Mouse (Mus musculus) urinary bladder, postnatal 14 days (tissue): ENCODE measurements around the gene Tmem41b.
"Not testable (repeated sequence)": the region's sequence is repeated elsewhere in the genome, so short reads cannot be mapped to it uniquely, and the experiment has no call there.

Experiments
- DNase-seq: peaks from one replicate; pipeline ENCODE4 v3.0.0; 2021; ENCODE audit warnings: low spot score

Tmem41b gene

DNA sequence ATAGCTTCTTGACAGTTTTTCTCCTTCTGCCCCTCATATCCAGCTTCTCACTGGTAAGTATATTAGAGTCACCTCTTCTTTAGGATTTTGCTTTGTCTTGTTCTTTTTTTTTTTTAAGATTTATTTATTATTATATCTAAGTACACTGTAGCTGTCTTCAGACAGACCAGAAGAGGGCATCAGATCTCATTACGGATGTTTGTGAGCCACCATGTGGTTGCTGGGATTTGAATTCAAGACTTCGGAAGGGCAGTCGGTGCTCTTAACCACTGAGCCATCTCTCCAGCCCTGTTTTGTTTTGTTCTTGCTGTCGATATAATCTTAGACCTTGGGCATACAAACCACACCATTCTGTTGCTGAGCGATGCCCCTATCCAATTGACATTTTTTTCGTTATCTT lies at the start of gene Tmem41b:
Tmem41b (minus strand) TSS at position 155 of the 400 bp plus-strand sequence.
- not testable (repeated sequence) for DNase-seq

GRCm38 (mm10) chr7:110030342-110030741 lies 43.6 kb upstream of the Tmem41b start:
- DNase-seq, result no peak

DNA sequence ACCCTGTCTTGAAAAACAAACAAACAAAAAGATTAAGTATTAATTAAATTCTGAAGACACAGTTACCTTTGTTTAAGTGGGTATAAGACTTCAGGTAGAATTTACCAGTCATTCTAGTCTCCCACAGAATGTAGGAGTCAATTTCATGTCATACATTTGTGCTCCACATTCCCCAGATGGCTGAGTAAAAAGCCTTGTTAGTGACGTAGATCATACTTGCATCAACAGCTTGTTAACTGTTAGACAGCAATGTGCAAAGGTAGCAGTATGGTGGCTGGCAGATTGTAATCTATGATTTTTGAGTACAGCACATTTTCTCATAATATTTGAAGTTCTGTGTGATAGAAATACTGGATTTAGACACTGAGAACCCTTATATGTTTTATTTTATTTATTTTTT lies 42.1 kb upstream of the Tmem41b start:
- no peak for DNase-seq

DNA sequence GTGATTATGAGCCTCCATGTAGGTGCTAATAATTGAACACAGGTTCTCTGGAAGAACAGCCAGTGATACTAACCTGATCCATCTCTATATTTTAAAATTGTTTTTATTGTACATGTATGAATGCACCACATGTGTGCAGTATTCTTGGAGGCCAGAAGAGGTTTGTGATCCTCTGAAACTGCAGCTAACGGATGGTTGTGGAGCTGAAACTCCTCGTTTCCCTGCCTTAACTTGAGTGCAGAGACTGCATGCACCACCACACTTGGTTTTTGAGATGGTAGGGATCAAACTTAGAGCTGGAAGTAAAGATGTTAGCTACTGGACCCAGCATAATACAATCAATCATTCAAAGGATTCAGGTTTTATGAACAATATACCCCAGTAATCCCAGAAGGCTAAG lies 39.9 kb upstream of the Tmem41b start:
- DNase-seq, result no peak

DNA sequence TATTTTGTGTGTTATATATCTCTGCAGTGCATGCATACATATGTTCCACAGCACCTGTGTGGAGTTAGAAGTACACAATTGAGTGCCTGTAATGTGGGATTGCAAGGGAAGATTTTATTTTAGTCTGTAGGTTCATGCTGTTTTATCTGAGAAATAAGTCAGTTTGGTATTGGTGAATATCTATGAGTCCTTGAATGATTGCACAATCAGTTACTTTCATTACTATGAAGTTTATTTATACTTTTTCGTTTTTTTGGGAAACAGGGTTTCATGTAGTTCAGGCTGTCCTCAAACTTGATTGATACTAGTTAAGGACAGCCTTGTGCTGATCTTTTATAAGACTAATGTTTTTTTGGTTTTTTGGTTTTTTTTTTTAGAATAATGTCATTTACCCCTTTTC lies 36.8 kb upstream of the Tmem41b start:
- no peak for DNase-seq

DNA sequence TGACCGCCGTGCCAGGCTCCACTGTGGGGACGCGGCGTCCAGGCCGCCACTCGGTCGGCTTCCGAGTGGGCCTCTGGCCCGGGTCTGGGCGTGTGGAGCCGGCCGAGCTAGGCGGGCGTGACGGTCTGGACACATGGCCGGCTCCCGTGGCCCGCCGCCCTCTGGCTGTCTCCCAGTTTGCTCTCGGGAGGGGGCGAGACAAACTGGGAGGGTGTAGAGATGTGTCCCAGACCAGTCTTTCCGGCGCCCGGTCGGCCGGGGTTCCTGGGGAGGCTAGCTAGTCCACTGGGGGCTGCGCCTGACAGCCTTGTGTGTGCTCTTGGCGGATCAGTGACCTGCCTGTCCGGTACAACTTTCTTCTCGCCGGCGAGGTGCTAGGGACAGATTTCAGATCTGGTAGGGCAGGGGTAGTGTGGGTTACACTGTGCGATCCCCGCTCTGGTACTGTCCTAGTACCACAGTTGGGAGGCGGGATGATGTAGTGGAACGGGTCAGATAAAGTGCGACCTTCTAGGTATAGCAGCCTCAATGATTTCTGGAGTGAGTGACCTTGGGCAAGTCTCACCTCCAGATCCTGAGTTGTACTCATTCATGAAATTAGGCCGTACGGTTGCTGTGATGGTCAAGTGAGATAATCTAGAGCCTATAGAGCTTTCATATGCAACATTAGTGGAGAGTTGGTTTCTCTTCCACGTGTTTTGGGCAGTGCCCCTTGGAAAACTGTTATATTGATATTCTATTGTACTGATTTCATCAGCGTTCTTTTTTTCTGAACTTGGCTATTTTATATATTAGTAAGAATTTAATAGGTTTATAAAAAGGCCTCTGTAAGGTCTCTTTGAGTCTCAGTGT lies 32.1 kb upstream of the Tmem41b start:
- DNase-seq, result peak; percentile 61

DNA sequence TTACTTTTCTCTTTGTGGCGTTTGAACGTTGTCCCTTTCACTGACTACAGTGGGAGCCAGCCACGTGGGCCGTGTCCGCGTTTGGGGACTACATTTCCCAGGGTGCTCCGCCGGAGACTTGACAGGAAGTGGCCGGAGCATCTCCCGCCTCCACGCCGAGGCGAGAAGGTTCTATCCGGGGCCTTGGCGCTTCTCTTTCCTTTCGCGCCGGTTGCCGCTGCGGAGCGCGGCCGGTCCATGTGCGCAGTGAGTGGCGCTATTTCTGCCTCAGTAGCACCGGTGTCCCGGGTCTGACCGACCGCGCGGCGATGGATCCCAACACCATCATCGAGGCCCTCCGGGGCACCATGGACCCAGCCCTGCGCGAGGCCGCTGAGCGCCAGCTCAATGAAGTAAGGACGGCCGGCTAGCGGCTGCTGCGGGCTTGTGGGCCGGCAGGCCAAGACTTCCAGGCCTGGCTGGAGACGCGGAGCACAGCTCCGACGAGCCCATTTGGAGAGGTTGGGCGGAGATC lies 31.4 kb upstream of the Tmem41b start, which contains the start of gene Ipo7:
Ipo7 (plus strand) TSS at position 158 of the 514 bp plus-strand sequence.
- DNase-seq, result peak; percentile 93

DNA sequence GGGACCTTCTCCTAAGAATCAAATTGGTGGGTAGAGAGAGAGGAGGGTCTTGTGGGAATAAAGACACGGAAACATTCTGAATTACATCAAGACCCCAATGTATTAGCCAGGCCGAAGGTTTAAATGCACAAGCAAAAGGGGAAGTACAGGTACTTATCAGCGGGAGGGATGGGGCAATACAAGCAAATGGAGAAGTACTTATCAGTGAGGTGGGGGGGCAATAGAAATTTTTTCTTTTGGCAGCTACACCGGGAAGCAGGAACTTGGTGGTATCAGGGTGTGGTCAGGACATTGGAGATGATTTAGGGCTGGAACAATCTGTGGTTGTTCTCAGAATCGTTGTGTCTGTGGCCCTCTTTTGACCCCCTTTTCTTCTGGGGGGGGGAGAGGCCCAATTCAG lies 27.5 kb upstream of the Tmem41b start:
- no peak for DNase-seq

- no peak for DNase-seq
Observed at GRCm38 (mm10) chr7:110011417-110011816, 24.7 kb upstream of the Tmem41b start.

DNA sequence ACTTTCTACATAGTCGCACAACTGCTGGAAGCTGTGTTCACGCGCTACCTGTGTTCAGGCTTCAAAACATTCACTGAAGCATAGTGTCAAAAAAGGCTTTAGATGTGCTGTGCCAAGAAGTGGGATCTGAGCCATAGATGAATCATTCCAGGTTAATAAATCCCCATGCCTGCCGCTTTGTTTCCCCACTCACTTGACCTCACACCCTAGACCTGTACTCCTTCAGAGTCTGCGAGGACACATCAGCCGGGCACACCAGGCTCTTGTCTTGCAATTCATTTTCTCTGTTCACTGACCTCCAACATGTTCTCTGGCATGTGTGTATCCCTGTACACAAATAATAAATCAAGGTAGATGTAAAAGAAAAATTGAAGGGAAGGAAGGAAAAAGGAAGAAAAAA lies 22.4 kb upstream of the Tmem41b start:
- DNase-seq, result no peak

DNA sequence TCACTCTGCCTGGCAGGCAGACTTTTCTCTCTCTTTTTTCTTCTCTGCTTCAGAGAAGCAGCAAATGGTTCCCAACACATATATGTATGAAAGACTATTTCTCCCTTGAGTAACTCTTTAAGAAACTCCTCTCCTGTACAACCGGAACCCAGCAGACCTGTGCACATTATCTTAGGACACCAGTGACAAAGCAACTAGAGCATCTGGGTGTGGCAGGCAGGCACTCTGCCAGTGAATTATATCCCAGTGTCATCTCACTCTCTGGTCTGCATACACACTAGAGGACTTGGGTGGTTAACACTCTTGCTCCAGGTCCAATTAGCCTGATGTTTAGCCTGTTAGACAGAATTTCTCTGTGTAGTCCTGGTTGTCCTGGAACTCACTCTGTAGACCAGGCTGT lies 21.8 kb upstream of the Tmem41b start:
- no peak for DNase-seq

GRCm38 (mm10) chr7:110006471-110007195 lies 19.9 kb upstream of the Tmem41b start:
- DNase-seq, result no peak

DNA sequence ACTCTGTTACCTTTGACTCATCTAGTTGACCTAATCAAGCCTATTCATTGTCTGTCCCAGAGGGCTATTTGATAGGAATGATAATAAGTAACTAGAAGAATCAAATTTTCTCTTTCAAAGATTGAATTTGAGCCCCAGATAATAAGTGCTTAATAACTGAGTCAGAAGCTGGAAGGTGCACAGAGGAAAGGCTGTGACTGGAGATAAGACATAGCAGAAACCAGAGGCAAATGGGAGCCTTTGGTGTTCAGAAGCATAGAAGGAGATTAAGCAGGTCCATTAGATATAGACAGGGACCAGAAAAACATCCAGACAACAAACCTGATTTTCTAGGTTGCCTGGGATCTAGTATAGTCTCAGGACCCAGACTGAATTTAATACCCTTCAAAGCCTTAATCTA lies 19.2 kb upstream of the Tmem41b start:
- no peak for DNase-seq

GRCm38 (mm10) chr7:110002968-110003367 lies 16.2 kb upstream of the Tmem41b start:
- peak; percentile 64 for DNase-seq

DNA sequence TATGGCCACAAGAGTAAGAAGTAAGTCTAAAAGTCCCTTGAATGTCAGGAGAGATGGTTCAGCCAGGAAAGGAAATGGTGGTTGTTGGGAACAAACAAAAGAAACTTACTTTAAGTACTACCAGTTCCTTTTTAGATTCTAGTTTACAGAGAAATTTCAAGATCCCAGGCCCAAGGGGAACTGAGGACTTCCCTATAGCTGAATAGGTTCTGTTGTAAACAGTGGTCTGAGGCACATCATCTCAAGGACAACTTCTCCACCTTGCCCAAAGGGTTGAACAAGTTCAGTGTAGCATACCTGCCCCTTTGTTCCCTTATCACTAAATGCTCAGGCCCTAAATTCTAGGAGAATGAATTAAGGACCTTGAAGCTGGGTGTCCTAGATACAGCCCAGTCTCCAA lies 15.4 kb upstream of the Tmem41b start:
- DNase-seq, result no peak

DNA sequence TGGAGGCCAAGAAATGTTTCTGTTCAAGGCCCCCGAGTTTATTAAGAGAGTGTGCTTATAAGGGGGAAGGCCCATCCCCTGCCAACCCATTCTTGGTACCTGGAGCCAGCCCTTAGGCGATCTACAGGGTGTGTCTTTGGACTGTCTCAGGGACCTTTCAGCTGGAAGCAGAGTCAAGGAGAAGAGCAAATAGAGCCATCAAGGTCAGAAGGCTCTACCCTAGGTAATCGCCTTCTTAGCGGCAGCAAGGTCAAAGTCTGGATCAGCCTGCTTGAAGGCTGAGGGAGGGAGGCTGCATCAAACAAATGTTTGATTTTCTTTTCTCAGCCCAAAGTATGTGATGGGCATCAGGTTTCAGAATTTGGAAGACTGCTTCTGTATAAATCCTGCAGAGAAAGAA lies 11.7 kb upstream of the Tmem41b start:
- no peak for DNase-seq

DNA sequence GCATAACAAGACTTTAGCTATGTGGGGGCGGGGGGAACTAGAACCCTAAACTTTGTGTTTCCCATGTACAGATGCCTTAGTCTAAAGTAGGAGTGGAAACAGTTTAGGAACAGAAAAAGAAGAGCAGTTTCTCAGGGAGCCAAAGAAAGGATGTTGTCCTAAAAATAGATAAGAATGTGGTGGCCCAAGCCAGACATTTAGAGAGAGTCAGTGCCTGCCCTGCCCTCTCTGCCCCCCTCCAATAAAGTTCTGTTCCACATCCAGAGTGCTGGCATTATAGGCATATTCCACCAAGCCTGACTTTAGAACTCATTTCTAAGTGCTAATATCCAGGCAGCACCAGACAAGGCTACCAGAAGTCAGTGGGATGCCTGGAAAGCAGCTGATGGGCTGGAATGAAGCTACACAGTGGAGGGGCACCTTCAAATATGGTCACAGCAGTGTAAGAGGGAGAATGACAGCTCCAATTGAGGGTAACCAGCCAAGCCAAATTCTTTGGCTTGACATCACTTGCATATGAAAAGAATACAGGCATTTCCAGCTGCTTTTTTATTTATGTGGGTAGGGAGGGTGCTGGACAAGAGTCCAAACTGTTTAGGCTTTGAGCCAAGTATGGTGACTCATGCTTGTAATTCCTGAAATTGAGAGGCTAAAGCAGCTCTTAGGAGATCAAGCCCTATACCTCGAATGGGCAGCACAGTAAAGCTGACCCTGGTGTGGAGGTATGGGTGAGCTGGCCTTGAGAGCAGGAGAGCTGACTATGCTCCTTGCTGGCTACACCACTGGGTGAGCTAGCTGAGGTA lies 6.6 kb upstream of the Tmem41b start:
- DNase-seq, result peak; percentile 75

DNA sequence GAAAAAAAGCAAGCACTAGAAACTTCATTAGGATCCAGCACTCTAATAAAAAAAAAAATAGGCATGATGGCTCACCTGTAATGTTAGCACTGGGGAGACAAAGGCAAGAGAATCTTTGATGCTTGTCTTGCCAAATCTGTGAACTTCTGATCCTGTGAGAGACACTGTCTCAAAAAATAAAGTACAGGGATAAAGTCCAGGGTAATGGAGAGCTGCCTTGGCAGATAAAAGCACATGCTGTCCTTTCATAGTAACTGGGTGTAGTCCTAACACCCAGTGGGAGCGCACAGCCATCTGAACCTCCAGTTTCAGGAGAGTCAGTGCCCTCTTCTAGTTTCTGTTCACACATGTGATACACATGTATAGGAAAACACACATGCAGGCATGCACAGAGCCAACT lies 4.6 kb upstream of the Tmem41b start:
- no peak for DNase-seq

DNA sequence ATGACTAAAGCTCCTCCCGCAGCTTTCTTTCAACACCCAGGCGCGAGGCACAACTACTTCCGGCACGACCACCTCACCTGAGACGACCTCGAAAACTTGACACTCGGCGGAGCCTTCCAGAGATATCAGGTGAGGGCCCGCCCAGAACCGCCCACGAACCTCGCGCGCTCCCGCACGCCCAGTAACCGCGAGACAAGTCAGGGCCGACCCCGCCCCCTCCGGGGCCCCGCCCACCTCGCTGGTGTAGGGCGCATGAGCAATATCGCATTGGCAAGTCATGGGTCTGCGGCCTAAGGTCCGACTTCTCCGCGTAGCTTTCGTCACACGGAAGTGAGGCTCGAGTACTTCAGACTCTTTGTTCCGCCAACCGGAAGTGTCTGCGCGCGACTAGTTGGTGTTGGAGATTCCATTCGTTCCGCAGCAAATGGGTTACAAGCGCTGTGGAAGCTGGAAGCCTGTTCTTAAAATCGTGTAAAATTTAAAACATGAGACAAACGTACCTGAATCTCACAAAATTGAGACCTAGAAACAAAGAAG lies 528 bp downstream of the Tmem41b start:
- peak; percentile 99 for DNase-seq

- DNase-seq, result peak; percentile 25
Observed at GRCm38 (mm10) chr7:109985661-109986132, 1.0 kb downstream of the Tmem41b start.

- DNase-seq, result not testable (repeated sequence)
Observed at GRCm38 (mm10) chr7:109984608-109985007, 2.1 kb downstream of the Tmem41b start.

GRCm38 (mm10) chr7:109977131-109977530 lies 9.6 kb downstream of the Tmem41b start:
- DNase-seq, result not testable (repeated sequence)
